Comparison of ENCODE assay signal across 7 mouse cellular contexts in the genomic region with DNA sequence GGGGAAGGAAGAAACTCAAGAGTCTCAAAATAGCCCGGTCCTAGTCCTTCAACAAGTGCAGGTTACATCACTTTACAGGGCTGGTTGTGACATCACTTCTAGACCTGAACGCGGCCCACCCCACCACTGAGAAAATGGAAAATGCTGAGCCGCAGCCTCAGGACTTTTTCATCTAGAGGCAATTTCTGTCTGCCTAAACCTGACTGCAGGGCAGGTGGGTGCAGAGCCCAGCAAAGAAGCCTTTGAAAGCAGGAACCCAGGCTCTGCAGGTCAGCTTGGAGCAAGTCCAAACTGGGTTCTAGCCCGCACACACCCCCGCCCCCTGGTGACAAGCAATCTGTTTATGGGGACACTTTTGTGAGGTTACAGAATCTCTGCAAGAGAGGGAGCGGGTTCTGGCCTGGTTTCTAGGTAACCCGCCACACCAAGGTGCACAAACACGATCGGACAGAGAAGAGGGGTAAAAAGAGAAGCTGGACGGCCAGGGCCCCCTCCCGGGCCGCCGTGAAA.
DNase-seq lines count a peak whose midpoint lies in the region; ATAC-seq lines count a peak whose summit lies in the region.

No protein-coding gene starts in this region.

- peak; percentile 19; the same call in 1 of the 2 replicates for ATAC-seq in heart, embryonic 16.5 days (replicated peaks; ENCODE audit: extremely low read depth, insufficient read depth, low FRiP score)

- no peaks in the 10 kb centered on the region for H3K27me3 ChIP-seq in heart, embryonic 16.5 days (ENCODE audit: control insufficient read depth, insufficient read depth, low read length)
- H3K27me3 ChIP-seq in splenic B cell, adult 2 months (ENCODE audit: control insufficient read depth, insufficient read depth, low read length, poor library complexity, severe bottlenecking) = no peaks in the 10 kb centered on the region

- peak; percentile 51 for DNase-seq in CD4-positive helper T cell, adult 2 months (ENCODE audit: low read depth, low spot score)
- peak; percentile 65 for DNase-seq in ES-CJ7 (ENCODE audit: low read depth, low spot score)
- peak; percentile 92 for DNase-seq in cerebellum, postnatal 10 days
- DNase-seq in left cerebral cortex, adult 18-20 months (ENCODE audit: low spot score in 2 of 2) = peak; percentile 55 to 66
- peak; percentile 64 for DNase-seq in lung, postnatal 25 days (ENCODE audit: low spot score)
- DNase-seq in splenic B cell, adult 2 months (ENCODE audit: low read depth, low spot score) = peak; percentile 44

- peak overlapping the region; percentile 77 for H3K9ac ChIP-seq in heart, embryonic 16.5 days (ENCODE audit: low read length)

- H3K4me3 ChIP-seq in heart, embryonic 16.5 days (ENCODE audit: low read length) = peak overlapping the region; percentile 59

- H3K4me1 ChIP-seq in heart, embryonic 16.5 days (ENCODE audit: control insufficient read depth, insufficient read depth, low read length) = peaks cover 25% of the 10 kb centered on the region

- H3K27ac ChIP-seq in heart, embryonic 16.5 days (ENCODE audit: low read length) = peak overlapping the region; percentile 85

- H3K9me3 ChIP-seq in heart, embryonic 16.5 days (replicated peaks; ENCODE audit: control insufficient read depth, low read length) = no peaks in the 10 kb centered on the region

- 1% methylated on average over 14 of the region's 14 CpGs for WGBS in heart, embryonic 16.5 days

- H3K36me3 ChIP-seq in heart, embryonic 16.5 days (ENCODE audit: control insufficient read depth, insufficient read depth) = no peaks in the 10 kb centered on the region
- H3K36me3 ChIP-seq in splenic B cell, adult 2 months (ENCODE audit: control insufficient read depth, insufficient read depth, low read length, poor library complexity, severe bottlenecking) = no peaks in the 10 kb centered on the region

- peak overlapping the region; percentile 80 for H3K4me2 ChIP-seq in heart, embryonic 16.5 days (ENCODE audit: low read depth, low read length)

Comparison
In these comparisons a context has a peak if more than half of its experiments do, and no peak if none do; other contexts are left out.
1. Peak in every context shown above with its lines: DNase-seq, ATAC-seq, H3K4me3 ChIP-seq and H3K27ac ChIP-seq.